Mouse (Mus musculus) frontal cortex, adult 2 months (tissue): ENCODE results near the gene Slc35e2. TPM values are rescaled to one million over a fixed set of nuclear protein-coding genes. Genes with fewer than 3 reads are reported as not detected.
"Not testable (repeated sequence)": the region's sequence is repeated elsewhere in the genome, so short reads cannot be mapped to it uniquely, and the experiment has no call there.

Experiments
- DNase-seq, 2 experiments: peaks; one replicate each; pipeline ENCODE4 v3.0.0; 2022; ENCODE audit warnings: low spot score in 1 of 2; ENCODE audit errors: extremely low spot score in 1 of 2
- polyA plus RNA-seq: library from polyadenylated mRNA; depleted of rRNA; stranded (reverse); fragments of >200 nt; gene quantifications from 2 replicates; pipeline ENCODE4 v1.2.3, GENCODE M21; 2012

Slc35e2 gene
- polyA plus RNA-seq, 1 experiment, result 19.6 TPM

DNA sequence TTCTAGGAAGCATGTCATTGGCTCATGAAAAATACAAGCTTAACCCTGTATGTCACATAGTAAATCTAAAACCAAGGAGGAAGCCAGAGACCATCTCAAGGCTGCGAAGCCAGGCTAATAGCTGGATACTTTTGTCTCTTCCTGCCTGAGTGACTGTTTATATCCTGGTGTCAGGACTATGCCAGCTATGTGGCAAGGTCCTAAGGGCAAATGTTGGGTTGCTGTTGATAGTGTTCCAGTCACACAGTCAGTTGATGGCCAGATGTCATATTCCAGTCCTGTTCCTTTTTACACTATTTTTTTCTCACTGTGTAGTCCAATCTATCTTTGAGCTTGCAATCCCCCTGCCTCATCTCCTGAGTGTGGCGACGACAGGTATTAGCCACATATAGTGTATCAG, 12.0 kb downstream of the Slc35e2 start:
- no peak for DNase-seq

DNA sequence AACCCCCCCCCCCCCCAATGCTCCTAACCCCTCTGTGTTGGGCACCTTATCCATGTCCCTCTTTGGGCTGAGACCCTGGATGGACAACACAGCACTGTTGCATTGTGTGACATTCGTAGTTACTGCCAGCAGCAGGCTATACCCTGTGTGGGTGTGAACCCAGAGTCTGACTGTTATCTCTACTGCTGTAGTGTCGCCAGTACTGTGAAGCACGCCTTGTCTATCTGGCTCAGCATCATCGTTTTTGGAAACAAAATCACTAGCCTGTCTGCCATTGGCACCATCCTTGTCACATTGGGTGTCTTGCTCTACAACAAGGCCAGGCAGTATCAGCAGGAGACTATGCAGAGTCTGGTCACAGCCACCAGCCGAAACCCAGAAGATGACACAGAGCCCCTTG, 17.1 kb downstream of the Slc35e2 start:
- no peak for DNase-seq

DNA sequence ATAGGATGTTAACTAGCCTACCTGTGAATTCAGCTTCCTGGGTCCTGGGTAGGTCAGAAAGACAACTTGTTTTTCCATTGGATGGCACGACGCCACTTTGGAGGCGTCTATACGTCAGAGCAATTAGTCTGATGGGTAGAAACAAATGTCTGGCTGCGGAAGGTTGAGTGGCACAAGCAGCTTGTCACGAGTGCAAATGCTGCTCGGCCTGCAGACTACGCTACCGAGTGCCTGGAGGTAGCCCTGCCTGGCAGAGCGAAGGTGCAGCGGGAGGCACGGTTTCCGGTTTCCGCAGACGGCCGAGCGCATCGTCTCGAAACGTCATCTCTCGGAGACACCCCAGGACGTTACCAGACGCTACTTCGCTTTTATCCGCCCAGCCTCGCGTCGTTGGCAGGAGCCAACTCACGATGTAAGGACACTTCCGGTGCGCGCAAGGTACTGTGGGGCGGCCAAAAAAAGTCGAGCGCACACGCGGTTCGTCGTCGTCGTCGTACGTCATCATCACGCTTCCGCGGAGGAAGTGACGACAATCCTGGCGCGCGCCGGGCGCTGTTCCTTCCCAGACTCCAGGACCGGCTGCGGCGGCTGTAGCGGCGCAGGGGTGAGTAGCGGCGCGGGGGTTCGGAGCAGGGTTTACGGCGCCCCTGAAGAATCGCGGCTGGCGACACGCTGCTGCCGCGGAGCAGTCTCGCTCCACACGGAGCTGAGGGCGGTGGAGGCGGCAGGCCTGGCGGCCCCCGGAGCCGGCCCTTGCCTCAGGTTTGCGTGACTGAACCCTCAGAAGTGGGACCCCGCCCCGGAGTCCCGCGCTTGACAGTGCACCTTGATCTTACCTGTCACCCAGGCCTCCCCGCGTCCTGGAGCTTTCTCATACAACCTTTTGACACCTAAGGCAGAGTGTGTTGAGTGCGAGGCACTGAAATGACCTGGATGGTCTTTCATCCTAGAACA, 23.4 kb downstream of the Slc35e2 start, which contains the start of gene Cdk11b:
Cdk11b (plus strand) TSS at position 517 of the 954 bp plus-strand sequence.
- DNase-seq, result peak; percentile 94 to 98

DNA sequence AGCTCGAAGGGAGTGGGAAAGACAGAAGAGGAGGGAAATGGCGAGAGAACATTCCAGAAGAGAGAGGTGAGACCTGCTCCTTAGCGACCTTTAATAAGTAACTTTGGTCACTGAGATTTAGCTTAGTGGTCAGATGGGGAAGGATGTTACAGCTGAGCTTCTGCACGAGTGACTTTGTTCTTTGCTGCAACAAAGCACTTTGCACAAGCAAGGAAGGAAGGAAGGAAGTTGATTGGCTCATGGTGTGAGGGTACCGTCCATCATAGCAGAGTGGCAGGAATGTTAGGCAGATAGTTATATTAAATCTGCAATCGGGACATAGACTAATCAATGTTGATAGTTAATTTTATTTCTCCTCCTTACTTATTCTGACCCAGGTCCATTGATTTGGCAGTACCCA, 29.1 kb downstream of the Slc35e2 start:
- DNase-seq, result no peak

DNA sequence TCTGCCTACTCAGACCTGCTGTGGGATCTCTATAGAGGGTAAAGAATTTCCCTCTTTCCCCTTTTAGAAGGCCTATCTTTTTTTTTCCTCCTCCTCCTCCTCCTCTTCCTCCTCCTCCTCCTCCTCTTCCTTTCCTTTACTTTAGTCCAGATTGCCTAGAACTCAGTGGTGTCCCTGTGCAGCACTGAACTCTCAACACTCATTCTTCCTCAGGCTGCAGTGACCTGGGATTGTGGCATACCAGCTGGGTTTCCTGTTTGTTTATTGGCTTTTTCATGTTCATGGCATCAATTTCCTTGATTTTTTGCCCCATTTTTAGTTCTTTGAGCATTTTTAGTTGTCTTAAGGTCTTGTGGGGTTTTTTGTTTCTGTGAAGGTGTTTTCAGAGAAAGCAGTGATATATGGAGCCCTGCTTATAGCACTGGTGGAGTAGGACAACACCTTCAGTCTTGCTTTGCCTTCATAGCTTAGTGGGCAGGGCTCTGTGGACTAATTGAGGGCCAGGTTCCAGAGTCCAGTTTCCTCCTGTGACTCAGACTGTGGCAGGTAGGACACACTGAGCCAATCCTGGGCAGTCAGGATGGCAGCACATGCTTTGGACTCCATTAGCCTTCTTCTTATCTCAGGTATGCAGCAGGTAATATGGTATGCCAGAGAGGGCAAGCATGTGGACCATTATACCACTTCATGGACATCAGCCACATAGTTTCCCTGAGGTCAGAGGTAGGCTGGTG, 34.7 kb downstream of the Slc35e2 start:
- no peak for DNase-seq

DNA sequence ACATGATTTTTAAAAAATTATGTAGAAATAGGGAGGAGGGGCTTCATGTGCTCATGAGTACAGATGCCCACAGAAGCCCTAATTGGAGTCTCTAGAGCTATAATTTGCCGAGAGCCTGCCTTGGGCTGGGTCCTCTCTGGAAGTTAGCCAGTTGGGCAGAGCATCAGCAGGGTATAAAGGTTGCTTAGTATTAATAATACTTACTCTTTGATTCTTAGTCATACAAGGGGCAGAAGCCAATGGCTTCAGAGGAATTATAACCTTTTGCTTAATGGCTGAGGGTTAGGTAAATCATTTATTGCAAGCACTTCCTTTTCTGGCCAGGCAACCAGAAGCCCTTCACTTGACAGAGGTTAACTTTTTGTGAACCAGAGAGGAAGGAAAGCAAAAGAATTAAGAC, 42.3 kb downstream of the Slc35e2 start:
- no peak for DNase-seq

DNA sequence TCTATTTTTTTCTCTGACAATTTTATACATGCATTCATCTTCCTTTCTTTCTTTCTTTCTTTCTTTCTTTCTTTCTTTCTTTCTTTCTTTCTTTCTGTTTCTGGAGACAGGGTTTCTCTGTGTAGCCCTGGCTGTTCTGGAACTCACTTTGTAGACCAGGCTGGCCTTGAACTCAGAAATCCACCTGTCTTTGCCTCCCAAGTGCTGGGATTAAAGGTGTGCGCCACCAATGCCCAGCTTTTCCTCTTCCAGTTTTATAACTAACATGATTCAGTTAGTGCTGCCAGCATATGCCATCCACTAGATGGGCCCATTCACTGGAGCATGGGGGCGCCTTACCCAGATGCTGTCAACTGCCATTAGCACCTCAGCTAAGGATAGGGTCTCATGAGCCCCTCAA, 44.1 kb downstream of the Slc35e2 start, which contains the start of gene Gm10563:
Gm10563 (minus strand) TSS at position 101 of the 400 bp plus-strand sequence.
- DNase-seq, result not testable (repeated sequence)

DNA sequence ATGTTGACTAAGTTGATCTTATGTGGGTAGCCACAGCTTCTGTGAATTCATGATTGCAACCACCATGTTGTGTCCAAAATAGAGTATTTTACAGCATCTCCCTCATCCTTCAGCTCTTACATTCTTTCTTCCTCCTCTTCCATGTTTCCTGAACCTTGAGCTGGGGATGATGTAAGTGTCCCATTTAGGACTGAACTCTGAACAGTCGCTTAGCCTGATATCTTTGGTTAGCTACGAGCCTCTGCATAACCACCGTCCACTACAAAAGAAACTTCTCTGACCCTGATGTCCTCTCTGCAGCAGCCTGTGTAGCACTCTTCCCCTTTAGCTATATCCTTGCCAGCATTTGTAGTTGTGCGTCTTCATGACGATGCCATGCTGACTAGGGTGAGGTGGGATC, 44.5 kb downstream of the Slc35e2 start:
- DNase-seq, result no peak

DNA sequence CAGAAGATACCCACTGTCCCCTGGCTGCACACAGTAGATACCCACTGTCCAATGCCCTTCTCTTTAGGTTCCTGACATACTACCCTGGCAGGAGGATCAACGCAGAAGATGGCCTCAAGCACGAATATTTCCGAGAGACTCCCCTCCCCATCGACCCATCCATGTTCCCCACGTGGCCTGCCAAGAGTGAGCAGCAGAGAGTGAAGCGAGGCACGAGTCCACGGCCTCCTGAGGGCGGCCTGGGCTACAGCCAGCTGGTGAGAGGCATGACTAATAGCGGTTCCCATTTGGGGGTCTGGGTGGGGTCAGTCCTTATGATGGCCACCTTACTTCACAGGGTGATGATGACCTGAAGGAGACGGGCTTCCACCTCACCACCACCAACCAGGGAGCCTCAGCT, 48.1 kb downstream of the Slc35e2 start:
- DNase-seq, result no peak

DNA sequence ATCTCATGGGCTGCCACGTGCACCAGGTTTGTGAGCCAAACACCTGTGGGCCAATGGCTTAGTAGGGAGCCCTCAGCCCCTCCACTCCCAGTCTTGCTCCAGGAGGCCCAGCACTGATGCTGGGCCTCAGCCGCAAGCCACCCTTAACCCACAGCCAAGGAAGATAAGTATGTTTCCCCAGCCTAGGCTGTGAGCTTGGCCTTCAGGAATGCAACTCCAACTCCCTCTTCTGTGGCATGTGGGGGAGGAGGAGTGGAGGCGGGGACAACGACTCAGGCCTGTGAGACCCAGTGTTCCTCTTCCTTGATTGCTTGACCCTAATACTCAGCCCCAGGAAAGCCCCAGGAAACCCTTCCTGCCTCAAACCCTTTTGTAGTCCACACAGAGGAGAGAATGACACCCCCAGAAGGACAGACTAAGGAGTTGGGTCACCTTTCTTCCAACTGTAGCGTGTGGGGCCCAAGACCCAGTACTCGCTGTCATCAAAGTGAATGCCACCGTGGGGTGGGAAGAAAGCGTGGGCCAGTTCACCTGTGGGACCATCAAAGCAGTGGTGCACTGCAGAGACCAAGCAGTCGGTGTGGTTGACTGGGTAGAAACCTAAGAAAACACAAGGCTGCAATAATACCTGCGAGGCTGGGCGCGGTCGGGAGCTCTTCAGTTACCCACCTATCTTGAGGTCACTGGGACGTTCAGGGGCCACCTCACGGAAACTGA, 50.5 kb downstream of the Slc35e2 start:
- no peak for DNase-seq

DNA sequence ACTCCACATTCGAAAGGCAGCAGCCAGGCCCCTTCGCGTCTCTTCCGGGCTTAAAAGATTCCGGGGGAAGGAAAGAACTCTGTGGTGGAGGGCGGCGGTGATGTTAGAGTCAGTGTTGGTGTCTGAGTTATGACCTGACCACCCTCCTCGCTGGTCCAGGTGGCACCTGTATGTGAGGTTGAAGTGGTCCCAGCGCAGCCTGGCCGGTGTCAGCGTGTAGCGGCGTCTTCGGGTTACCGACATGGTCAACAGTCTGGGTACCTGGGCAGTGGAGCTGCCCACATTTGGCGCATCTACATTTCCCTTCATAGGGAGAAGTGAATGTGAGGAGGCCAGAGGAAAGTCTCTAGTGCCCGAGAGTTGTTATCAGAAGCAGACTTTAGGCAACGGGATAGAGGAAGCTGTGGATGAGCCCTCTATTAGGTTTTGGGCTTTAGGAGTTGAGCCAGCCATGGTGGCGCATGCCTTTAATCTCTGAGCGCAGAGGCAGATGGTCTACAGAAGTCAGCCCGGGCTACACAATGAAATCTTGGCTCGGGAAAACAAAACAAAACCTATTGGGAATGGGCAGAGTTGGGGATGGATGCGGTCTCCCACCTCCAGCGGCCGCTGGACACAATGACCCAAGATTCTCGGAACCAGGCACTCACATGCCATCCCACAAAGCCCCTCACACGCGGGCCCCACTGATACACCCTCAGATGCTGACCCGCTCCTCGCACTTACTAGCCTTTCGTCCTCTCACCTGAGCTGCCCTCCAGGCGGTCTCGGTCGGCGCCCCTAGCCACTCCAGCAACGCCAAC, 51.3 kb downstream of the Slc35e2 start:
- no peak for DNase-seq

DNA sequence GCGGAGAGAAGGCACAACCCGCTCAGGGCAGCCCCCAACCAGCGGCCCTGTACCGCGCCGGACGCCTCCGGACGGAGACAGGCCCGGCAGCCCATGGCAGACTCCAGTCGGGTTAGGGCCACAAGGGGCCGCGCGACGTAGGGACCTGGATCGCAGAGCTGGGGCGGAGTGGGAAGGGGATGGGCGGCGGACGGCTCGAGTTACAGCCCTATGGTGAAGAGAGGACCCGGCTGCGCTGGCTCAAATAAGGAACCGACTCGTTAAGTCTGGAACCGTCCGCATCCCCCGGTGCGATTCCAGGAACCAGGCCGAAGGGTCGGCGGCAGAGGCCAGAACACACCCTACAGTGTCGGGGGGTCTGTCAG, 51.9 kb downstream of the Slc35e2 start, which contains the start of gene Mmp23:
Mmp23 (minus strand) TSS at position 299 of the 365 bp plus-strand sequence.
- no peak for DNase-seq

DNA sequence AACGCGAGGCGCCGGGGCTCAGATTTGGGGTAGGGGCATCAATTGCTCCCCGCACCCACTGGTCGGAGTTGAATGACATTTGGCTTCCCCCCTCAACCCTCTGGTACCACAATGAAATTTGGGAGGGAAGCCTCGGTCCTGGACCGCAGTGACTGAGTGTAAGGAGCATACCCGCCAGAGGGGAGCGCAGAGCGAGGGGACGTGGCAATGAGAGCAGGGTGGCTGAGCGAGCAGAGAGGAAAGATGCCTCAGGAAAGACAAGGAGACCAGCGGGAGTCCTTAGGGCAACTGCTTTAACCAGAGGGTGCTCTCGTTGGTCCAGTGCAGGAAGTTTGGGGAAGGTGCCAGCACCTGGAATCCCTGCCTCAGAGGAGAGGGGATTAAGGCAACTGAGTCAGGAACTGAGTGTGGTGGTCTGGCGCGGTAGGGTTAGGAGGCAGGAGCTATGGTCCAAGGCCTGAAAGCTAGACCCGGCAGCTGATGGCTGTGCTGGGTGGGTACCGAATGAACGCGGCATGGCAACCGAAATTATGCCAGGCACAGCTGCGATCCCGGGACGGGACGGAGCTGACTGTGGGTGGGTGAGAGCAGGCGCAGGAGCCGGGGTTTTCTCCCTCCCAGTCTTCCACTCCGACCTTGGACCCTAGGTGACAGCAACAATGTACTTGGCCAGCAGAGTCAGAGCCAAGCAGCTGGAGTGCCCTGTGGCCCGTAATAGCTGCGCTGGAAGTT, 52.4 kb downstream of the Slc35e2 start:
- DNase-seq, result peak in 1 of 2 experiments; percentile 42

DNA sequence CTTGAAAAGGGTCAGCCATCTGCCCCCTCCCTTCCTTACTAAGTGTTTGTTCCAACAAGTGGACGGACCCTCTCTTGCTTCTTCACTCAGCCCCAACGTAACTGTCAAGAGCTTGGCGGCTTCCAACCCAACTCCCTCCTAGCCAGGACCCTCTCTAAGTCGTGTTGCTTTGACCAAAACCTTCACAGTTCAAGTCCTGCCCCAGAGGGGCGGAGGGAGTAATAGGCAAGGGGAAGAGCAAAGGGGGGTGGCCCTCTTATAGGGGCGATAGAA, 52.9 kb downstream of the Slc35e2 start:
- no peak for DNase-seq

DNA sequence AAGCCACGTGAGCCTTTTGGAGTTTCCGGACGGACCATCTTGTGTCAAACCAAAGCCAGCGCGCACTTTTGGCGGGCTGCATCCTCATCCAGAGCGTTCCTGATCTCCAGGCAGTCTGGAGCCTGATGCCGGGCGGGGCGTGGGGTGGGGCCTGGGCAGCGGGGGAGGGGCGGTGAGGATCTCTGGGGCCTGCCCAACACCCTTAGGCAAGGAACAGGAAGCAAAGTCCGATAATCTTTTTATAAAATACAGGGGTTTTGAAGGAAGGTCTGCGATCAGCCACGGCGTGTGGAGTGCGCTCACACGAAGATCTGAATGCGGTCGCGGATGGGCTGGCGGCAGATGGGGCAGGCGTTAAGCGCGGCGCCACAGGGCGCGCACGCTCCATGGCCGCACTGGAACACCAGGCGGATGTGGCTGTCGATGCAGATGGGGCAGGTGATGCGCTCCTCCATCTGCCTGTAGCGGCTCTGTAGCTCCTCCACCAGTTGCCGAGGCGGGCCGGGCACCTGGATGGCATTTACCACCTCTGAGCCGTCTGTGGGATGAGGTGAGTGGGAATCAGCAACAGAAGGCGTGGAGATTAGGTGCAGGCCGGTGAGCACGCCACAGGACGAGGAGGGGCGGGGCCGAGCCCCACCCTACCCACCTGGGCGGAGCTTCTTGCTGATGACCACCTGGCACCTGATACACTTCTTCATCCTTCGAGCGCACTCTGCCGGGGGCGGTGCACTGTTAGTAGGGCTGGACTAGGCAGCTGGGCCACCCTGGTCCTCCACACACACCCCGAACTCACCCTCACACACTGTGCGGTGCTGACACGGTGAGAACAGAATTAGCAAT, 53.5 kb downstream of the Slc35e2 start:
- no peak for DNase-seq

DNA sequence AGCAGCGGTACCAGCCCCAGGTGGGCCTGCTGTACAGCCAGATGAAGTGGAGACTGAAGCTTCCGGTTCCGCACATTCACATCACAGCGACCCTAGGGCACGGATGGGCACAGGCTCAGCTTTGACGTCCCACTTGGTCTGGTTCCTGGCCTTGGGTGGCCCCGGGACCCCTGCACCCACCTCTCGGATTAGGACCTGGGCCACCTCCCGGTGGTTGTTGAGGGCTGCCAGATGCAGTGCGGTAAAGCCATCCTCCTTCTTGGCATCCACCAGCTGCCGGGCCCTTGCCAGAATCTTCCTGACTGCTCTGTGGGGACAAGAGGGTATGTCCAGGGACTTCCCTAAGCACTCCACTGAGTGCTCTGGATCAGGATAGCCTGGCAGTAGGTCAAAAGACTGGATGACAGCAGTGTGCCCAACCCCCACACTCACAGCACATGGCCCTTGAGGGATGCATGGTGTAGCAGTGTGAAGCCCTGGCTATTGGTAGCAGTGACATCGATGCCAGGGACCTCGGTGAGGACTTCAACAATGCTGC, 55.1 kb downstream of the Slc35e2 start:
- DNase-seq, result no peak

DNA sequence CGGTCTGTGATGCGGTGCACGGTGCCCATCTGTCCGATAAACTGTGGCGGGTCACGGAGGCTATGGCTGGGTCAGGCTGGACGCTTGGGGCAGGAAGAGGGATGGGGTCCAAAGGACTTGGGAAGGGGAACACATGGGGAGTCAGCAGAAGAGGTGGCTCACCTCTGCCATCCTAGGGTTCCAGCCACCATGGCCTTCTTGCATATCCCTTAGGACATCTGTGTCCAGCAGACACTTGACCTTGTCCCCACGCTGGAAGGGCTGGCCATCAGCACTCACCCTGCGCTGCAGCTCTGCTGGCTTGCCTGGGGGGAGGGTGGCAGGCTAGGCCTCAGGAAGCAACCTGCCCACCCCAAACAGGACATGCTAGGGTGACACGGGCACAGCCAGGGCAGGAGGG, 57.7 kb downstream of the Slc35e2 start:
- DNase-seq, result no peak

DNA sequence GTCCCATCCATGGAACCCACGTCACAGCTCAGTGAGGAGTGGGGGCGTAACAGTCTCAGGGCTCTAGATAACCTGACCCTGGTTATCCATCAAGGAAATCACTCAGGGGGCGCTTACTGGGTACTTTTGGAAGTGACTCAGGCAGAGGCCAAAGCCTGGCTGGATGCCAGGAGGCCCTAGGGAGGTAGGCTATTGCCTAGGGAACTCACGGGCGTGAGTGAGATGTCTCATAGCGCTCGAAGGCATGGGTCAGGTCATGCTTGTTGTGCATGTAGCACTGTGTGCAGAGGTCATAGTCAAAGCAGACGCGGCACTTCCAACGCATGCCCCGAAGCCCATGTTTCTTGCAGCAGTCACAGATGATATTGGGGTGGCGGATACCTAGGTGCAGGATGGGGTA, 59.4 kb downstream of the Slc35e2 start:
- no peak for DNase-seq

DNA sequence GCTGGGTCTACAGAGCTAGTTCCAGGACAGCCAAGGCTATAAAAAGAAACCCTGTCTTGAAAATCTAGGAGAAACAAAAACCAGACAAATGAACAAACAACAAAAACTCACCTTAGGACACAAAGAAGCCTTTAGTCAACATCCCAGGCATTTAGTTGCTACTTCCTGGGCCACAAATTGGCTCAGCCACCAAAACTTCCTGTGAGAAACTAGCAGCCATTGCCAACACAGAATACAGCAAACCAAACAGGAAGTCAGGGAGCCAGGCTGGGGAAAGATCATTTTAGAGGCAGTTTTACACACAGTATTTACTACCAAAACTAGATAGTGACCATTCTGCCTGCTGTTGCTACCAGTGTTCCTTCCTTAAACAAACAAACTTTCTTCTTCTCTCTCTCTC, 65.7 kb downstream of the Slc35e2 start:
- no peak for DNase-seq
